Mouse (Mus musculus) hindbrain, embryonic 13.5 days (tissue): ENCODE results near the gene Ap5s1. TPM values are rescaled to one million over a fixed set of nuclear protein-coding genes. Genes with fewer than 3 reads are reported as not detected.

Experiments
- ATAC-seq: fragments of 200-750 bp; cut with Nextera tagmentation; 2 replicates; pipeline ENCODE4 v1.8.0; 2017; ENCODE audit warnings: moderate TSS enrichment; ENCODE audit not compliant: low FRiP score
- H3K27ac ChIP-seq: fragments of 300-500 bp; sonication (generic); 2 replicates; pipeline ENCODE4 v1.5.1; 2015; ENCODE audit warnings: inconsistent platforms, mild to moderate bottlenecking, moderate library complexity
- H3K27me3 ChIP-seq: fragments of 300-500 bp; sonication (generic); 2 replicates; pipeline ENCODE4 v1.6.1; 2015; ENCODE audit warnings: mild to moderate bottlenecking, inconsistent platforms
- H3K36me3 ChIP-seq: fragments of 300-500 bp; sonication (generic); 2 replicates; pipeline ENCODE4 v1.6.1; 2015; ENCODE audit warnings: mild to moderate bottlenecking, inconsistent platforms
- H3K4me1 ChIP-seq: fragments of 300-500 bp; sonication (generic); replicated peaks from 2 replicates; pipeline ENCODE4 v1.6.1; 2015; ENCODE audit warnings: inconsistent platforms
- H3K4me2 ChIP-seq: fragments of 300-500 bp; sonication (generic); 2 replicates; pipeline ENCODE4 v1.6.1; 2015; ENCODE audit warnings: inconsistent platforms, mild to moderate bottlenecking, moderate library complexity
- H3K4me3 ChIP-seq: fragments of 300-500 bp; sonication (generic); 2 replicates; pipeline ENCODE4 v1.5.1; 2015; ENCODE audit warnings: mild to moderate bottlenecking, inconsistent platforms
- H3K9ac ChIP-seq: fragments of 300-500 bp; sonication (generic); 2 replicates; pipeline ENCODE4 v1.6.1; 2015; ENCODE audit warnings: mild to moderate bottlenecking, inconsistent platforms
- H3K9me3 ChIP-seq: fragments of 300-500 bp; sonication (generic); 2 replicates; pipeline ENCODE4 v1.6.1; 2016; ENCODE audit warnings: inconsistent platforms
- WGBS: fragments of 180-500 bp; shearing (Covaris S2); methylation state at CpG from one replicate; pipeline ENCODE4 v1.1.7; 2015; 5-methylcytosine and 5-hydroxymethylcytosine counted together
- polyA plus RNA-seq: library from polyadenylated mRNA; unstranded; fragments of >200 nt; fragmentation: Nextera tagmentation; extraction: Ambion mirVana; gene quantifications from 2 replicates; pipeline ENCODE4 v1.2.1, GENCODE M21; 2015

Gene Ap5s1
- polyA plus RNA-seq, 1 experiment from 2014 or later: 31.0 TPM

DNA sequence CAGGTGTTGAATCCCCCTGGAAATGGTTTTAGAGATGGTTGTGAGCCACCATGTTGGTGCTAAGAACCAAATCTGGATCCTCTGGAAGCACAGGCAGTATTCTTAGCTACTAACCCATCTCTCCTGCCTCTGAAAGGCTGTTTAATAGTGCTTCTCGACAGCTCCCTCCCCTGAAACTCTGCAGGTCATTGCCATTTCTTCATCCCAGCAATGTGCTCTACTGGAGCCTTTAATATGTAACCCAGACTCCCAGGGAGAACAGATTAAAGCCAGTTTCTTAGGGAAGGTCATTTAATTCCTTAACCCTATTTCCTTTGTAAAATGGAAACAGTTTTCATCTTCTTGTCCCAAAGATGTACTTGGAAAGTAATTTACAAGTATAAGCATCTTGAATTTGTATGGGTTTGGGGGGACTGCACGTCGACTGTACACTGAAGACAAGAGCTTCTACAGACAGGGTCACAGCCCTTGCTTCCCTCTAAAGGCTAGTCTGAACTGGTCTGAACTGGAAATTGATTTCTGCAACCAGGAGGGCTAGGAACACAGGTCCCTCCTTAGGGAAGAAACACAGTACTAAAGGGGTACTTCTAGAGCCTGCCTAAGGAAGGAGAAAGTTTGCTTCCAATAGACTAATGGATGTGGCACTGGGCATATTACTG is 31.5 kb upstream of the Ap5s1 start:
- Histone ChIP-seq H3K4me1 (peaks cover 73% of the 10 kb centered on the region), H3K4me3 (no peak overlapping the region), H3K27ac (peak overlapping the region; percentile 30; the same call in 1 of the 2 replicates), H3K4me2 (no peak overlapping the region), H3K36me3 (peaks cover 15% of the 10 kb centered on the region; the same call in 1 of the 2 replicates), H3K27me3 (peaks cover 34% of the 10 kb centered on the region), H3K9ac (no peak overlapping the region), H3K9me3 (no peaks in the 10 kb centered on the region)
- WGBS: 75% methylated on average over 3 of the region's 3 CpGs
- ATAC-seq: no peak

DNA sequence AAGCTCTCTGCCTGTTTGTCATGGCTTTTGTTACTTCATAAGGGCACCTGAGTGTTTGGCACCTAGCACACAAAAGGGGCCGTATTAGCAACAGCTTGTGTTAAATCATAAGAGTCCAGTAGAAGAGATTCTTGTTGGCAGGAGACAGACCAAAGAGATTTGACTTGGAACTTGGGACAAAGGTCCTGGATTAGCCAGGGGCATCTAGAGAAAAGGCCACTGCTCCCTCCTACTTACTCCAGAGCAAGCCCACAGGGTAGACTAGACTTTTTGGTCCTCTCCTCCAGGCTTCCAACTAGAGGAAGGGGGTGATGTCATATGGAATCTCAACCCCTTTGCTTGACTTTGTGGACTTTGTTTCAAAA is 31.0 kb upstream of the Ap5s1 start:
- Histone ChIP-seq H3K27ac (peak overlapping the region; percentile 30; the same call in 1 of the 2 replicates), H3K9me3 (no peaks in the 10 kb centered on the region), H3K27me3 (peaks cover 28% of the 10 kb centered on the region), H3K4me2 (0 out of 2 replicates have a peak overlapping the region, but pooled peaks have one; percentile 0), H3K4me3 (no peak overlapping the region), H3K4me1 (peaks cover 71% of the 10 kb centered on the region), H3K36me3 (peaks cover 12% of the 10 kb centered on the region; the same call in 1 of the 2 replicates), H3K9ac (no peak overlapping the region; the same call in 1 of the 2 replicates)
- 97% methylated on average over 1 of the region's 1 CpGs for WGBS
- no peak for ATAC-seq

DNA sequence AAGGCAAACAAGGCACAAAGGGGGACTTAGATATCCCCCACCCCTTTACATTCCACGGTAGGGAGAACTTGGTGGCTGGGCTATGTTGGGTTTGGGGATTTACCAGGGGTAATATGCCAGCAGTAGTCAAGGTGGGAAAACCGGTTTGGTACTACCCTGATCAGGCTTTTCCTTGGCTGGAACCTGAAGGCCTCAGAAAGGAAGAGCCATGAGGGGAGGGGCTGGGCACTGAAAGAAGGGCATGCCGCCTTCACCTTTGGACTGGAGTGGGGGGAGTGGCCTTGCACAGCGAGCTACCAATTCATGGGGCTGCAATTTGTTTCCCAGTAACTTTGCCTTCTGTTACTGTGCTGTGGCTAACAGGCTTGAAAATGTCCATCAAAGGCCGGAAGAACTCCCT is 30.4 kb upstream of the Ap5s1 start:
- peaks cover 66% of the 10 kb centered on the region for H3K4me1 ChIP-seq
- 65% methylated on average over 5 of the region's 5 CpGs for WGBS

DNA sequence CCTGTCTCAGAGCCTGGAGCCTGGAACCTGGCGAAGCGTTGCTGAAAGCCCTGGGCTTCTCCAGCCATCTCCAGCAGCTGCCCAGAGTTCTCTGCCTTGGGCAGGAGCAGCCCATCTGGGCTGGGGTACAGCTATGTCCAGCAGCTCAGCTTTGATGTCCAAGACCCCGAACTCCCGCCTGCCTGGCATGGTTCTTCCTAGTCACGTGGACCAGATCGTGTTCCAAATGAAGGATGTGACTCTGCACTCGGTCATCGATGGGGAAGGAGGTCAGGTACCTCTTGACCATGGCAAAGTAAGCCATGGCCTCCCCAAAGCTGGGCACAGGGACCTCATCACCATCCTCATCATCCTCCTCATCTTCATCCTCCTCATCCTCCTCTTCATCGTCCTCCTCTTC is 28.9 kb upstream of the Ap5s1 start:
- peak overlapping the region; percentile 98 for H3K9ac ChIP-seq
- H3K36me3 ChIP-seq: peaks cover 3% of the 10 kb centered on the region; the same call in 1 of the 2 replicates
- peaks cover 8% of the 10 kb centered on the region for H3K27me3 ChIP-seq
- WGBS: 89% methylated on average over 9 of the region's 9 CpGs
- no peaks in the 10 kb centered on the region for H3K9me3 ChIP-seq
- peak overlapping the region; percentile 90 for H3K4me3 ChIP-seq
- ATAC-seq: no peak
- peaks cover 59% of the 10 kb centered on the region for H3K4me1 ChIP-seq
- 0 out of 2 replicates have a peak overlapping the region, but pooled peaks have one; percentile 18 for H3K27ac ChIP-seq
- H3K4me2 ChIP-seq: peak overlapping the region; percentile 99

More for the DNA sequence above, 30.4 kb upstream of the Ap5s1 start:
- H3K9me3 ChIP-seq: no peaks in the 10 kb centered on the region
- H3K36me3 ChIP-seq: peaks cover 6% of the 10 kb centered on the region; the same call in 1 of the 2 replicates
- peak overlapping the region; percentile 99 for H3K4me2 ChIP-seq
- no peak for ATAC-seq
- H3K9ac ChIP-seq: peak overlapping the region; percentile 98; the same call in 1 of the 2 replicates
- H3K27me3 ChIP-seq: peaks cover 23% of the 10 kb centered on the region
- 0 out of 2 replicates have a peak overlapping the region, but pooled peaks have one; percentile 1 for H3K27ac ChIP-seq
- H3K4me3 ChIP-seq: peak overlapping the region; percentile 90; the same call in 1 of the 2 replicates

DNA sequence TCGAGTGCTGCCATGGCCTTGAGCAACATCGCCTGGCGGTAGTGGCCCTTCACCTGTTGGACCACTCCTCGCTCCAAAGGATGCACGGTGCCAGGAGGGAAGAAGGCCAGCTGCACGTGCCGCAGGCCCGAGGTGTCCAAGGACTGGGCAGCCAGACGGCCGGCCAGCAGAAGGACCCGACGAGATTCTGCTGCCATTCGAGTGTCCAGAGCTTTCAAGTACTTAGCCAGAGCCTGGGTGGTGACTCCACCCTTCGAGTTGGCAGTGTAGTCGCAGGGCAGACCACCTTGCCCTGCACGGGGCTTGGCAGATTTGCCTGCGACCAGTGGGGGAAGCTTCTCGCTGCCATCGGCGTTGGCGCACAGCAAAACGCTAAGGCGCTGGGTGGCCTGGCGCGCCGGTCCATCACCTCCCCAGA is 28.0 kb upstream of the Ap5s1 start:
- Histone ChIP-seq H3K27me3 (no peaks in the 10 kb centered on the region), H3K27ac (peak overlapping the region; percentile 96), H3K4me2 (peak overlapping the region; percentile 99), H3K9ac (peak overlapping the region; percentile 98), H3K4me1 (peaks cover 53% of the 10 kb centered on the region), H3K36me3 (peaks cover 3% of the 10 kb centered on the region; the same call in 1 of the 2 replicates), H3K9me3 (no peaks in the 10 kb centered on the region), H3K4me3 (peak overlapping the region; percentile 90)
- peak; percentile 9 for ATAC-seq
- 24% methylated on average over 26 of the region's 26 CpGs for WGBS

DNA sequence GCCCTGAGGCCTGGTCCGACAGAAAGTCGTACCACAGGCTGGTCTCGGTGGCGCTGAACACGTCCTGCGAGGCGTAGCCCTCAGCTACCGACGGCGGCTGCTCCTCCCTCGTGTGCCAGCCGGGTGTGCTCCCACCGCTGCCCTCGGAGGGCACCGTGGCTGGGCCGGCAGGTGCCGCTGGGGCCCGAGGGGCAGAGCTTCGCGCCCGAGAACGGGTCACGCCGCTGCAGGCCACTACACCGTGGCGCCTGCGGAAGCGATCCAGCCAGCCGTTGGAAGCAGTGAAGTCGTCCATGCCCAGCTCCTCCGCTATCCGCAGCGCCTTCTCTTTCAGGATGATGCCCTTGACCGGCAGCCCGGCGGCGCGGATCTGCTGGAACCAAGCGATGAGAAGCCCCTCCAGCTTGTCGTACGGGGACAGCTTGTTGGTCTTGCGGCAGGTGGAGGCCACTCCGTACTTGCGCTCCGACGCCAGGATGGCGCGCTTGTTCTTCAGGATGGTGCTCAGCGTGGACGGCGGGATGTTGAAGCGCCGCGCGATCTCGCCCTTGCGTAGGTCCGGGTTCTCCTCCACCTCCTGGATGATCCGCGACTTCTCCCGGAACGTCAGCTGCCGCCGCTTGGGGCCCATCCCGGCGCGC is 27.5 kb upstream of the Ap5s1 start:
- H3K9ac ChIP-seq: peak overlapping the region; percentile 98
- peak overlapping the region; percentile 99 for H3K4me2 ChIP-seq
- under 1% methylated on average over 66 of the region's 67 CpGs for WGBS
- no peaks in the 10 kb centered on the region for H3K9me3 ChIP-seq
- ATAC-seq: peak; percentile 57
- peaks cover 48% of the 10 kb centered on the region for H3K4me1 ChIP-seq
- H3K27ac ChIP-seq: peak overlapping the region; percentile 96
- peak overlapping the region; percentile 90 for H3K4me3 ChIP-seq
- no peaks in the 10 kb centered on the region for H3K27me3 ChIP-seq
- peaks cover 3% of the 10 kb centered on the region; the same call in 1 of the 2 replicates for H3K36me3 ChIP-seq

DNA sequence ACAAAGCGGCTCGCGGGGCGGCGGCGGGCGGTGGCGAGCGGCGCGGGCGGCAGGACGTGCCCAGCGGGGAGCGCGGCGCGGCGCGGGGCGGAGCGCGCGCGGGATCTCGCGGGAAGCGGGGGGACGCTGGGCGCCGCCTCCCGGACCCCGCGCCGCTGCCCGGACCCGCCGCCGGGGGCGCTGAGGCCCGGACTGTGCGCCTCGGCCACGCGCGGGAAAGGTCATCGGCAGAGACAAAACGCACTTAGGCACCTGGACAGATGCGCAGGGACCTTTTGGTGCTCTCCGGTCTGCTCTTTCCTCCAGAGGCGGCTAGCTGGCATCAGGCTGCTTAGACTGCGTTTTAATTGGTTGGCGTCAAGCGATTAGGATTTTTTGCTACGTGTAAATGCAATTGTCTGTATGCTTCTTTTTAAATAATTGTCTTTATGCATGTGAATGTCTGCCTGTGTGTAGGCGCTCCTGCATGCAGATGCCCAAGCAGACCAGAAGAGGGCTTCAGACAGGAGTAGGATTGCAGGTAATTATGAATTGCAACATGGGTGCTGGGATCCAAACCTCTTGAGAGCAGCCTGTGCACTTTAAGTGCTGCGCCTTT is 26.8 kb upstream of the Ap5s1 start, which contains the start of gene Cenpb:
Cenpb (minus strand) TSS at position 78 of the 598 bp plus-strand sequence.
- Histone ChIP-seq H3K4me1 (peaks cover 40% of the 10 kb centered on the region), H3K4me3 (peak within 1 kb of the TSS; percentile 90), H3K4me2 (peak within 1 kb of the TSS; percentile 99), H3K9ac (peak within 1 kb of the TSS; percentile 98), H3K9me3 (no peaks in the 10 kb centered on the region), H3K27me3 (no peaks in the 10 kb centered on the region), H3K27ac (peak within 1 kb of the TSS; percentile 96), H3K36me3 (peaks cover 3% of the 10 kb centered on the region; the same call in 1 of the 2 replicates)
- WGBS: 3% methylated on average over 36 of the region's 57 CpGs
- peak; percentile 82 for ATAC-seq

DNA sequence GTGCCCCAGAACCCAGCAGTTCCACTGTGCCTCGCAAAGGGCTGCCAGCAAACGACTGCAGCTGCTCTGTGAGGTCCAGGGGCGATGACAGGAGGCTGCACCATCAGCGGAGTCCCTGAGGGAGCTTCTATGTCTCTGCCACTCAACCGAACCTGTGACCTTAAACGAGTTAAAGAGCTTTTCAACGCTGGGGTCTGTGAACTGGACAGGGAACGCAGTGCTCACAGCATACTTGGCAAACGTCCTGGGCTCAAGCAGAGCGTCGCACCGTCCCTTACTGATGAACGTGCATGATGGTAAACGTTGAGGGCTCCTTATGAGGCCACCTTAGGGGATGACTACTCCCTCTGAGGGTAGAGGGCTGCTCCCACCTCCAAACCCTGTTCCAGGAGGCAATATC is 20.5 kb upstream of the Ap5s1 start:
- Histone ChIP-seq H3K9me3 (no peaks in the 10 kb centered on the region), H3K9ac (peak overlapping the region; percentile 83)
- peak; percentile 44; the same call in 1 of the 2 replicates for ATAC-seq

DNA sequence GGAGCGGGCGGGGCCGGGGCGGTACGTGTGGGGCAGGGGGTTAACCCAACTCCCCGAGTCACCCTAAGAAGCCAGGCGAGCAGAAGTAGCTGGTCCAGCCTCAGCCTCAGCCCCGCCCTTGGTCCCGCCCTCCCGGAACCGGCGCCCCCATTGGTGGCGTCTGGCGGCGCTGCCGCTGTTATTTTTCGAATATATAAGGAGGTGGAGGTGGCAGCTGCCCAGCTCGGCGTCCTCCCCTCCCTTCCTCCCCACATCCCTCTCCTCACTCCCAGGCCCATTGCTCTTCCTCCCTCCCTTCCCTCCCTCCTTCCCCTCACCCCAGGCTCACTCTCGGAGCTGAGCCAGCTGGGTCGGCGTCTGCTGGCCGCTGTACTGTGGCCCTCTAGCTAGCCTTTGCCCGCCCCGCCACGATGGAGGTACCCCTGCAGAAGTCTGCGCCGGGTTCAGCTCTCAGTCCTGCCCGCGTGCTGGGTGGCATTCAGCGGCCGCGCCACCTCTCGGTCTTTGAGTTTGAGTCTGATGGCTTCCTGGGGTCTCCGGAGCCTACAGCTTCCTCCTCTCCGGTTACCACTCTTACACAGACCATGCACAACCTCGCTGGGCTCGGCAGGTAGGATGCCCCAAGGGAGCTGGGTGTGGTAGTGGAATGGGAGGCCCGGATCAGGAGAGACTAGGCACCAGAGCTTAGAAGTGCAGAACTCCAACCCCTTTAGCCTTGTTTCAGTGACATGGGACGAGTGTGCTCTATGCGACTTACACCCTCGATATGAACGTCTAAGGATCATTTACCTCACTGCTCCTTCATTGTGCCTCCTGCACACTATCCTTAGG is 19.9 kb upstream of the Ap5s1 start, which contains the start of the genes Cdc25b and Spef1:
Cdc25b (plus strand) TSS at position 179 of the 831 bp plus-strand sequence.
Spef1 (minus strand) TSS at position 512 of the 831 bp plus-strand sequence.
- peak; percentile 83 for ATAC-seq
- 1% methylated on average over 35 of the region's 43 CpGs for WGBS
- no peaks in the 10 kb centered on the region for H3K9me3 ChIP-seq
- peak within 1 kb of the TSS; percentile 83 for H3K9ac ChIP-seq
- peak within 1 kb of the TSS; percentile 82 for H3K4me2 ChIP-seq
- H3K27me3 ChIP-seq: no peaks in the 10 kb centered on the region
- H3K4me3 ChIP-seq: peak within 1 kb of the TSS; percentile 65
- H3K27ac ChIP-seq: peak within 1 kb of the TSS; percentile 86
- peaks cover 6% of the 10 kb centered on the region; the same call in 1 of the 2 replicates for H3K36me3 ChIP-seq
- peaks cover 43% of the 10 kb centered on the region for H3K4me1 ChIP-seq

More for the DNA sequence above, 20.5 kb upstream of the Ap5s1 start:
- H3K27me3 ChIP-seq: no peaks in the 10 kb centered on the region
- H3K27ac ChIP-seq: peak overlapping the region; percentile 40; the same call in 1 of the 2 replicates
- peaks cover 39% of the 10 kb centered on the region for H3K4me1 ChIP-seq
- peak overlapping the region; percentile 65 for H3K4me3 ChIP-seq
- peak overlapping the region; percentile 82 for H3K4me2 ChIP-seq
- WGBS: 2% methylated on average over 14 of the region's 14 CpGs
- H3K36me3 ChIP-seq: peaks cover under 1% of the 10 kb centered on the region; the same call in 1 of the 2 replicates

DNA sequence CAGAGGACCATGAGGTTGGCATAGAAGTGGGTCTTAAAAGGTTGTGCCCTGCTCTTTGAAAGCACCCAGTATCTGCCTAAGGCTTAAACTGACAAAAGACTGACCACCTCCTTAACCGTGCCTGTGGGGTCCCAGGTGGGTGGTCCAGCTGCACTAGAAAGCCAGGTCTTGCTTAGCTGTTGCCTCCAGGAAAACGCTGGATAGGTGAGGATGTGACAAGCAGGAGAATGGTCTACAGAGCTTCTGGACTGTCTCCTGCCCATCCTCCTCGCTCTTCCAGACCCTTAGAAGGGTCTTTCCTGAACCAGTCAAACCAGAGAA is 19.3 kb upstream of the Ap5s1 start:
- H3K9me3 ChIP-seq: no peaks in the 10 kb centered on the region
- WGBS: 19% methylated on average over 3 of the region's 3 CpGs
- ATAC-seq: no peak
- H3K9ac ChIP-seq: peak overlapping the region; percentile 83
- H3K4me1 ChIP-seq: peaks cover 43% of the 10 kb centered on the region
- H3K27me3 ChIP-seq: no peaks in the 10 kb centered on the region
- H3K4me3 ChIP-seq: peak overlapping the region; percentile 65
- H3K27ac ChIP-seq: peak overlapping the region; percentile 86
- H3K36me3 ChIP-seq: peaks cover 8% of the 10 kb centered on the region
- H3K4me2 ChIP-seq: peak overlapping the region; percentile 82

DNA sequence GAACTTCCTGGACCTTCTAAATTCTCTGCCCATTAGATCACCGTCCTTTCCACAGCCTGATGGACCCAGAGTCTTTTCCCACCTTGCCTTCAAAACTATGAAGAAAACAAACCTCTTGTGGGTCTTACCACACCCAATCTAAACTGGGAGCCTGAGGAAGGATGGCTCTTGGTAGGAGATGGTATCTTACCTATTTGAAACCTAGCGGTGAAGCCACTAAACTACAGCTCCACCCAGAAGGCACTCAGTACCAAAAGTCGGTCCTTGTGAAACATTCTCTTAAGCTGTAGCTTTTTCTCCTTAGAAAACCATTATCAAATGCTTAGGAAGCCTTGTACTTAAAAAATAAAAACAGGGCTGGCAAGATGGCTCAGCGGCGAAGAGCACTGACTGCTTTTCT is 18.6 kb upstream of the Ap5s1 start:
- H3K27ac ChIP-seq: no peak overlapping the region
- peak overlapping the region; percentile 82 for H3K4me2 ChIP-seq
- H3K27me3 ChIP-seq: no peaks in the 10 kb centered on the region
- no peaks in the 10 kb centered on the region for H3K9me3 ChIP-seq
- H3K9ac ChIP-seq: no peak overlapping the region
- H3K4me1 ChIP-seq: peaks cover 43% of the 10 kb centered on the region
- 95% methylated on average over 5 of the region's 5 CpGs for WGBS
- peaks cover 16% of the 10 kb centered on the region for H3K36me3 ChIP-seq
- no peak for ATAC-seq
- H3K4me3 ChIP-seq: no peak overlapping the region
